Mouse (Mus musculus): ENCODE measurements around the gene Adamts4.
"Not testable (repeated sequence)": the region's sequence is repeated elsewhere in the genome, so short reads cannot be mapped to it uniquely, and the experiment has no call there.

Adamts4 gene

DNA sequence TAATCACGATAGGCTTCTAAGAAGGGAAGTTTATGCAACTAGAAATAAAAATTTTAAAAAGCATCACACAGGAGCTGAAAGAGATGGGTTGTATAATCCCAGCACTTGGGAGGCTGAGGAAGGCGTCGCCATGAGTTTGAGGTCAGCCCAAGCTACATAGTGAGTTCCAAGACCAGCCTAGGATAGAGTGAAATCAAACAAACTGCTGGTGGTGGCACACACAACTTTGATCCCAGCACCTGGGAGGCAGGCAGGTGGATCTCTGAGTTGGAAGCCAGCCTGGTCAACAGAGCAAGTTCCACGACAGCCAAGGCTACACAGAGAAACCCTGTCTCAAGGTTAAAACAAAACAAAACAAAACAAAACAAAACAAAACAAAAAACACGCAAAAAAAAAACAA, 17.9 kb upstream of the Adamts4 start:
- no peak for DNase-seq

DNA sequence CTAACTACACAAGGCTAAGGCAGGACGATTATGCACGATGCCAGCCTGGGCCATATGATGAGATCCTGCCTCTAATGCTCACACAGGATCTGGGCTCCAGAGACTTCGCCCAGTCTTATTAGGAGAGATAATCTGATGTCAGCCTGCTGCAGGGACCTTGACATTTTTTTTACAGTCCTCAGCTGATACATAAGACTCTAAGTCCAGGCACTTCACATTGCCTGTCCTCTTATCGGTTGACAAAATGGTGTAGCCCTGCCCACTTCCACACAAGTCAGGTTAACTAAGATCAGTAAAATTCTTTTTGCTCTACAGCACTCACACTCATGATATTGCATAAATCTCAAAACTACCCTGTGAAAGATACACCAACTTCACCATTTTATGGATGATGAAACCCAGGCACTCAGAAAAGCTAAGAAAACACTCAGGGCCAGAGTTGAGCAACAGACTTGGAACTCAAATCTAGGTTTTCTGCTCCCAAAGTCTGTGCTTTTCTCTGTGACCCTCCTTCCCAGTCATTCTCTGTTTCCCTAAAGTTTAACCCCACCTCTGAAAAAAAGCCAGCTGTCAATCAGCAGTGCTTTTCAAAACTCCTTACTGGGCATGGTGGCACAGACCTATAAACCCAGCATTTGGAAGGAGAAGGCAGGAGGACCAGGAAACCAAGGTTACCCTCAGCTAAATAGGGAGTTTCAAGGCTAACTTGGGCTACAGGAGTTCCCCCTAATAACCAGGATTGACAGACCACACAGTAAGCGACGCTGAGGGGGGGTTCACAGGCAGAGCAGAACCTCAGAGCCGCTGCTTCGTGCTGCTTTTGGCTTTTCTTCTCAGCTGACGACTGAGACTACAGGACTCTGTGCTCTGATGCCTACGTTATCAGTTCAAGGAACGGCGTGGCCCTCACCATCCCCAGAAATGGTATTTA, 17.2 kb upstream of the Adamts4 start:
- no peak for DNase-seq

DNA sequence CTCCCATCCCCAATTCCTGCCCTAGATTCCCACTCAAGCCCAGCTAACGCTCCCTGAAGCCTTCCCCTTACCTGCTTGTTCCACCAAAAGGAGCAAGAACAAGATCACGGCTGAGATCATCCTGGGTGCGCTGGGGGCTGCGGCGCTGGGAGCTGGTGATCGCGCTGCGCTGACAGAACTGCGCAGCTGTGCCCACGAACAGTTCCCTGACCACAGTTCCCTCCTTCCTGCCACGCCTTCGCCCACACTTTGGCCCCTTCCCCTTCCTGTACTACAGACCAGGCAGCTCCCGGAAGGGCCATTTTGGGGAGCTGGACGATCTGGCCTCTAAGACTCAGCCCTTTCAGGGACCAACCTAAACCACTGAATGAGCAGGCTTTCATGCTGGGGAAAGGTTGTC, 16.1 kb upstream of the Adamts4 start, which contains the start of gene Fcer1g:
Gene Fcer1g (minus strand): TSS at position 240 of the 400 bp plus-strand sequence.
- DNase-seq, result no peak

DNA sequence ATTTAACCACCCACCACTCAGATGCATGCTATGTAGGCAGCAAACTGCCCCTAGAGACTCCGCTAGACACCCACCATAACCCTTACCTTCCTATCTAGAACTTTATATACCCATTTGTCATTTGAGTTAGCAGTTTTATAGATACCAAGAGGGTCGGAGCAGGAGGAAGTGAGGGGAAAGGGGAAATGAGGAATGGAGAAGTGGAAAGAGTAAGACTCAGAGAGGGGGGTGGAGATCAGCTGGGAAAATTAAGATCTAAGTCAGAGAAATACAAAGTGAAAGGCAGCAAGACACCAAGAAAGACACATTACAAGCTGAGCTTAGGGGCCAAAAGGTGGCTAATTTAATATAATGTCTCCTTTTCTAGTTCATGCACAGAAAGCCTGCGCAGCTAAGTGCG, 15.7 kb upstream of the Adamts4 start:
- no peak for DNase-seq

DNA sequence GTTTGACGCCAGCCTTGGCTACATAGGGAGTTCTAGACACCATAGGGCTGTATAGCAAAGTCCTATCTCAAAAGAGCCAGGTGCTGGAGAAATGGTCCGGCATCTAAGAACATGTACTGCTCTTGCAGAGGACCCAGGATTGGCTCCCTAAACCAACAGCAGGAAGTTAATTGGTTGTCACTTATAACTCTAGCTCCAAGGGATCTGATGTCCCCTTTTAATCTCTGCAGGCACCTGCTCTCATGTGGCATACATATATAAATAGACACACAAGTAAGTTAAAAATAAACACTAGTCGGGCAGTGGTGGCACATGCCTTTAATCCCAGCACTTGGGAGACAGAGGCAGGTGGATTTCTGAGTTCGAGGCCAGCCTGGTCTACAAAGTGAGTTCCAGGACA, 14.4 kb upstream of the Adamts4 start:
- no peak for DNase-seq

DNA sequence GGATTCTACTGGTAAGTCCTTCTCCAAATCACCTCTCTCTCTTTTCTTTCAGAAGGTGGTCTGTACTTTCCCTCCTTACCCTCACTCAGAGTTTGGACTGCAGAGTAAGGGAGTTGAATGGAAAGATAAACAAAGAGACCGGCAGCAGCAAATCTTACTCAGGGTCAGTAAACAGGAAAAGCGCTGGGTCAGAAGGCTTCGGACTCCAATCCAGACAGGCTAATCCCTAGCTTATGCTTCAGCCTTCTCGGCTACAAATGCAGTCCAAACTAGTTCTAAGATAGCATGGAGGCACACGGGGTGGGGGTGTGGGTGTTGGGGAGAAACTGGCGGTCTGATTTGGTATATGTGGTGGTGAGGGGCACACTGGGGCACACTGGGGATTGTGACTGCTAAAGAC, 12.8 kb upstream of the Adamts4 start:
- no peak for DNase-seq

DNA sequence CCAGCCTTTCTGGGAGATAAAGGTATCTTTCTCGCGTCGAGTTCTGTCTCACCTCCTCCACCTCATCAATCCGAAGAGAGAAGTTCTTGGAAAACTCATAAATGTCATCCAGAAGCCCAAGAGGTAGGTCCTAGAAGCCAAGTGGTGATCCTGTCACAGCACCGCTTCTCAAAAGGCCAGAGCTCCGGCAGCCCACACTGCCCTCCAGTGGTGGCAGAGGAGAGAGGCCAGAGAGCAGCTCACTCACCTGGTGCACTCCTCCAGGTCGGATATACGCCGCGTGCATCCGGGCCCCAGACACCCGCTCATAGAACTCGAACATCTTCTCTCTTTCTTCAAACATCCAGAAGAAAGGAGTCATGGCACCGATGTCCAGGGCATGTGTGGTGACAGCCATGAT, 11.8 kb upstream of the Adamts4 start:
- peak; percentile 42 for DNase-seq

DNA sequence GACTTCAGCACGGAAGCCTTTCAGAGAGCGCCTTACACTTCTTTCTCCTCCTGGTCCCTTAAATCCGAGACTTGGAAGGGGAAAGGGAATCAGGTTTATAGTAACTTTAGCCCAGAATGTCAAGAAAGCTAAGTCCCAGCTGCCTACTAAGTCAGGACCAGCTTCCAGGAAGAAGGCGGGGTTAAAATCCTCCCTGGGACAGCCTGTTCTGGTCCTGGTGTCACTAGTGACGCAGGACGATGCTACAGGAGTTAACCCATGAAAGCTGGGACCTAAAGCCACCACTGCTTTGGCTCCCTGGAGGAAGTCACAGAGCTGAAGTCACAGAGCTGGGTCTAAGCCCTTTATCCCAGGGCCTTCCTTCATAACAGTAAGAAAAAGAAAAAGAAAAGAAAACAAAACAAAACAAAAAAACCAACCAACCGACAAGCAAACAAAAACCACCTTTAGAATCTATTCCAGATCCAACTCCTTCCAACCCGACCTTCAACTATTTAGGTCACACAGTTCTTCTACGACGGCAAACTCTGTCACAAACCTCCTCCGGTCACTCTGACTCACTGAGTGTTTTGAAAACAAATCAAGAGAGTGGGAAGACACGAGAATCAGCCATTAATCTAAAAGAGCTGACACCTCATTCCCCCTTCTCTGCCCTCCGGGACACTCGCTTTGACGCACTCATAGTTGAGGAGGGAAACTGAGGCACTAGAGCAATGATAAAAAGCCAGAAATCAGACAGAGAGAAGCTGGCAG, 10.1 kb upstream of the Adamts4 start:
- no peak for DNase-seq

DNA sequence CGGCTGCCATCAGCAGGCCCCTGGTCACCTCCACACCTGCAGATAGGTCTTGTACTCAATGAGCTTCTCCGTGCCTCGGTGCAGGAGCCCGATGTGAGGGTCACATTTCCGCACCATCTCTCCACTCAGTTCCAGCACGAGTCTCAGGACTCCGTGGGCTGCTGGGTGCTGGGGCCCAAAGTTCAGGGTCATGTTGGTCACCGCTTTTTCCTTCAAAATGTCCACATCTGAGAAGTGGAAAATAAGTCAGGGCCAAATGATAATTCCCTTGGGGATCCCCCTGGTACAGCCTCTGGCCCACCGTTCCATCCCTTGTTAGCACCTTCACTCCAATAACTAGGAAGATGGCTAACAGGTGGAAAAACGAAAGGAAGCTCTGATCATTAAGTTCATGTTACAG, 9.3 kb upstream of the Adamts4 start:
- DNase-seq, result no peak

DNA sequence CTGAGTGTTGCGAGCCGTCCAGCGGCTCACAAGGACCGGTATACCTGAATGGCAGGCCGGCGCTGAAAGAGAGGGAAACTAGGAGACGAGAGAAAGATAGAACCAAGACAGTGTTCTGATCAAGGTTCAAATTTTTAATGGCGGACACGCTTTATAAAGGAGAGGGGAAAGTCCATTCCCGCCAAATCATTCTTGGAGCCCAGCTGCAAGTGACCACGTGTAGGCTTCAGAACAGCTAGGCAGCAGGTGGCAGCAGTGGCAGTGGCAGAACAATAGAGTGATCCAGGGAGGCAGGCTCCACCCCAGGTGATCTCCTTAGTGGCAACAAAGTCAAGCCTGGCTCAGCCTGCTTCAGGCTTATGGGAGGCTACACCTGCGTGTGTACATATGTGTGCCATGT, 8.3 kb upstream of the Adamts4 start:
- DNase-seq, result not testable (repeated sequence)

DNA sequence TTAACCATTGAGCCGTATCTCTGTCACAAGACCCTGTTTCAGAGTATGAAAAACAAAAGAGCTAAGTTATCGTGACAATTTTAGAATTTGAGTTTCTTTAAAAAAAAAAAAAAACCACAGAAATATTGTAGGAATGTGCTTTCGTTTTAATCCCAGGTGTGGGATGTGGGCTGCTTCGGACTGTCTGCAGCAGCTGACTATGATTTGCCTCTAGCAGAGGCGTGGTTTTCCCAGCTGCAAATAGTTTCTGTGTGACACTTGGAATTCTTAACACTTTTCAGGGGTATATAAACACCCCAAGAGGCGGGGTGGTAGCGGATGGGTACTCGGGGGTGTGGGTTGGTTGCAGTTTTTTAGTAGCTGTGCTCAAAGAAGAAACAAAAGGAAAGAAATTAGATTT, 4.9 kb upstream of the Adamts4 start:
- no peak for DNase-seq

DNA sequence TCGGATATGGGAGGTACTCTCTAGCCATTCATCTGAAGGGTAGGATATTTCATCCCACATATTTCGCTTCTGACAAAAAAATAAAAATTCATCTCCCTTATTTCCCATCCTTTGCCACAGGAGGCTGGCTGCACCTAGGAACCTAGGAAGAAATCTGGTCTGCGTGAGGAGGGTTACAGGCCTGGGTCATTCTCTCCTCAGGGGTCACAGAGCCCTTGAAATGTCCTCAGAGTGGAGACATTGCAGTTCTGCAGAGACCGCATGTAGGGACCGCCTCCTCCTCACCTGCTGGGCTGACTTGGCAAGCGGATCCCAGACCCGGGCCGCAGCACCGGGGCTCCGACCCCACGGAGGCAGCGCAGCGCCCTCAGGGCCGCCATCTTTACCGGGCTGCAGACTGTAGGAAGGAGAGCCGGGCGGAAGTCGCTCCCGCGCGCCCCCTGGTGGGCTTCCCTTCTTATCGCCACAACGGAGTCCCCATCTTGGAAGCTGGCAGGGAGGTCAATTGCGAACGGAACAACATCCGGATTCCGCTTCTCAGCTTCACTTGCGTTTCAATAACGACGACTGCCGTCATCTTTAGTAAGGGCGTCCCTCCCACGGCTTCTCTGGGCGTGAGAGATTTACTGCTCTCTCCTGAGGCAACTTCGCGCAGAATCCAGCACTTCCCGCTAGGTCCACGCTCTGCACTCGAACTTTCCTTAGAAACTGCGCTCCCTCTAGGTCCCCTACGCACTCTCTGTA, 3.3 kb upstream of the Adamts4 start:
- DNase-seq, result peak; percentile 99

DNA sequence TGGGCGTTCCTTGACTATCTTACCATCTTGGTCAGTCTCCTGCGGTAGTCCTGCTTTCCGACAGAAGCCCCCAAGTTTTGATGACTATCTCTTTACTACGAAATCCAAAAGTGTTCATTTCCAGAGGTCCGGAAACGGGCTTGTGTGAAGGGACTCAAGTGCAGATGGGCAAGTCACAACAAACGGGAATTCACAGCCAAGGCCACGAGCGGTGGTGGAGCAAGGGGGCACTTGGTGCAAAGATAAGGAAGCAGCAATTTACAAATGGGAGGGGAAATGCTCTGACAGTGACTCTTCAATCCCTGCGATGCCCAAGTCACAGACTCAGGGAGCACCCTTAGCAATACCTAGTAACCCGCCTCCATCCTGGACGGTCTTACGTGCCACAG, 2.8 kb upstream of the Adamts4 start:
- DNase-seq, result no peak

DNA sequence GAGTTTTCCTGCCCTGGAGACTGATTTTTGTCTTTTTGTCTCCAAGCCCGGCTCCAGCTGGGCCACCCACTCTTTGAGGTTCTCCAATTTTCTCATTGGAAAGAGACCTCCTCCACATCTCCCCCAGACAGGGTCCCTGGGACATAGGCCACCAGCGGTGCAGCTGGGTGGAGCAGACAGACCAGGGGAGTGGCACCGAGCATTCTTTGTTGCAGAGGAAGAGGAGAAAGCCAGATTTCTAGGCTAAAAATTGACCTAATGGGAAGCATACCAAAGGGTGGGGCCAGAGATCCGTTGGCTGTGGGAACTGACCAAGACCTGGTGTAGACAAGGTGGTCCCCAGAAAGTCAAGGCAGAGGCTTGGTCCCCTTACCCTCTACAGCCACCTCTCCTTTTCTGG, 2.3 kb upstream of the Adamts4 start:
- no peak for DNase-seq

DNA sequence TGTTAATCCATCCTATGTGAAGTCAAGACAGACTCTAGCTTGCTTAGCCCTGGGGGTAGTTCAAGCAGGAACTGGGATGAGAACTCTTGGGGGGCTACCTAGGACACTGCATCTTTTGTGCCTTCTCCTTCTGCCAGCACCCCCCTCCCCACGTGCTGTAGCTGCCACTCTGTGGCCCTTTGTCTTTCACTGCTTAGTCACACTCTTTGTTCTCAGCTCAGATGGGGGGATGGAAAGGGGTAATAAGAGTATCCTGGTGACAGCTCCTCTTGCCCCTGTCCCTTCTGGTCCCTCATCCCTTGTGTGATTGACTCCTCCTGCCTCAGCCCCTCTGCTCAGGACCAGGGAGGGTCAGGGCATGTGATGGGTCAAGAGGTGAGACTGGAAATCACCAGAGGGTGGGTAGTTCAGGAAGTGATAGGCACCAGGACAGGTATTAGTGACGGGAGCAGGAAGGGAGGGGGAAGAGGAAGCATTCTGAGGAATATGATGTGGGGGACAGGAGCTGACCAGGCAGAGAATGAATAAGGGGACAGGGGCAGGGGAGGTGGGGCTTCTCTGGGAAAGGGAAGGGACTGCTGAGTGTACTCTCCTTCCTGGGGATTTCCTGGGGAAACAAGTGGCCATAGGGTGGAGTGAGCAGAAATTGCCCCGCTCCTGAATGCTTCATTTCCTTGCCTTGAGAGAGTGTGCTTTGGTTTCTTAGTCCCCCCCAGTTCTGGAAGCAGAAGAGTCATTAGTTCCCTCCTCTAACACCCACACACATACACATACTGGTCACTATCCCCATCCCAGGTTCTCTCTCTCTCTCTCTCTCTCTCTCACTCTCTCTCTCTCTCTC, 1.6 kb upstream of the Adamts4 start:
- DNase-seq, result no peak

DNA sequence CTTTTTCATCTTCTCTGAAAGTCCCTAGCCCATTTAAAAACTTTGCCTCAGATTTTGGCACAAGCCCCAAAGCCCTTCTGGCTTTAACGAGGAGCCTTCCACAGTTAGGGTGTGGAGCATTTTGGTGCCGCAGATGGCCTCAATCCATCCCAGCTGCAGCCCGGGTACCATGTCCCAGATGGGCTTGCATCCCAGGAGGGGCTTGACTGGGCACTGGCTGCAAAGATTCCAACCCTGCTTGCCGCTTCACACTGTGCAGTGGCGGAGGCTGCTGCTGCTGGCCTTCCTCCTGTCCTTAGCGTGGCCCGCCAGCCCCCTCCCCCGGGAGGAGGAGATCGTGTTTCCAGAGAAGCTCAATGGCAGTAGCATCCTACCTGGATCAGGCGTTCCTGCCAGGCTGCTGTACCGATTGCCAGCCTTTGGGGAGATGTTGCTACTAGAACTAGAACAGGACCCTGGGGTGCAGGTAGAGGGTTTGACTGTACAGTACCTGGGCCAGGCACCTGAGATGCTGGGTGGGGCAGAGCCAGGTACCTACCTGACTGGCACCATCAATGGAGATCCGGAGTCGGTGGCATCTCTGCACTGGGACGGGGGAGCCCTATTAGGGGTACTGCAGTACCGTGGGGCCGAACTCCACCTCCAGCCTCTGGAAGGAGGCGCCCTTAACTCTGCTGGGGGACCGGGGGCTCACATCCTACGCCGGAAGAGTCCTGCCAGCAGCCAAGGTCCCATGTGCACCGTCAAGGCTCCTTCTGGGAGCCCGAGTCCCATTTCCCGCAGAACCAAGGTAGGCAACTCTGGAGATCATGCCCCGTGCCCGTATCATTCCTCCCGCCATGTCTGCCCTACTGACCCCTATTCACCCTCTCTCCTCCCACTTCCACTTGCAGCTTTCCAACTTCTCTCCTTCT, 716 bp downstream of the Adamts4 start, which contains the start of gene Ndufs2:
Gene Ndufs2 (minus strand): TSS at position 709 of the 914 bp plus-strand sequence.
- peak; percentile 33 for DNase-seq

DNA sequence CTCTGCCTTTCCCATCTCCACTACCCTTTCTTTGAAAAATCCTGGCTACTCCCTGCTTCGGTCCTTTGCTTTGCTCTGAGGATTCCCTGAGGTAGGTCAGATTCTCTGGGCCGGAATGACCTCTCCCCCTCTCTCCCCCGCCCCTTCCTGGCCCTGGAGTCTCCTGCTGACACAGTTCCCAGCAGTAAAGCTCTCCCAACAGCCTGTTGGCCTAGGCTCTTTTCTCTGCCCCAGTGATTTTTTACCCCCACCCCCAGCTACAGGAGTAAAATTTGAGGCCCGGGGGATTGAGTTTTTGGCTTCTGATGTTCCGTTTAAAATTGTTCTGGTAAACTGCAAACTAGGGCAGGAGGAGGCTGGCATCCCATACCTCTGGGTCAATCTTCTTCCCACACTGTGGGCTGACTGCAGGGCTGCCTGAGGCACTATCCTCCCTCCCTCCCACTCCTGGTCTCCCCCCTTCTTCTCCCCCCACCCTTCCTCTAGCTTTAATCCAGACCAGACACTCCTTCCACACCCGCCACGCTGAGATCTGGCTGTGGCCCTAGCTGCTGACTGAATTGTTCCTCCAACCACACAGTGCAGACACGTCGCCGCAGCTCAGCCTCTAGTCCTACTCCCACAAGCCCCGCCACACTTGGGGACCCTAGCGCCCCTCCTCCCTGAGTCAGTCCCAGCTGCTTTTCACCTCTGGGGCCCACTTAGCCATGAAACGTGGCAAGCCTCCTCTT, 1.5 kb downstream of the Adamts4 start:
- DNase-seq, result no peak

DNA sequence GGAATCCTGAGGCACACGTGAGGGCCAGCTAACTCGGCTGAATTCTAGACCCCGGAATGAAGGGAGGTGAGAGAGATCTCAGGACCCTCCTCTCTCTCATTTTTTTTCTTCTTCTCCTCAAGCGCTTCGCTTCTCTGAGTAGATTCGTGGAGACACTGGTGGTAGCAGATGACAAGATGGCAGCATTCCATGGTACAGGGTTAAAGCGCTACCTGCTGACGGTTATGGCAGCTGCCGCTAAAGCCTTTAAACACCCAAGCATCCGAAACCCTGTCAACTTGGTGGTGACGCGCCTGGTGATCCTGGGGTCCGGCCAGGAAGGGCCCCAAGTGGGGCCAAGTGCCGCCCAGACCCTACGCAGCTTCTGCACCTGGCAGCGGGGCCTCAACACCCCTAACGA, 2.2 kb downstream of the Adamts4 start:
- no peak for DNase-seq

DNA sequence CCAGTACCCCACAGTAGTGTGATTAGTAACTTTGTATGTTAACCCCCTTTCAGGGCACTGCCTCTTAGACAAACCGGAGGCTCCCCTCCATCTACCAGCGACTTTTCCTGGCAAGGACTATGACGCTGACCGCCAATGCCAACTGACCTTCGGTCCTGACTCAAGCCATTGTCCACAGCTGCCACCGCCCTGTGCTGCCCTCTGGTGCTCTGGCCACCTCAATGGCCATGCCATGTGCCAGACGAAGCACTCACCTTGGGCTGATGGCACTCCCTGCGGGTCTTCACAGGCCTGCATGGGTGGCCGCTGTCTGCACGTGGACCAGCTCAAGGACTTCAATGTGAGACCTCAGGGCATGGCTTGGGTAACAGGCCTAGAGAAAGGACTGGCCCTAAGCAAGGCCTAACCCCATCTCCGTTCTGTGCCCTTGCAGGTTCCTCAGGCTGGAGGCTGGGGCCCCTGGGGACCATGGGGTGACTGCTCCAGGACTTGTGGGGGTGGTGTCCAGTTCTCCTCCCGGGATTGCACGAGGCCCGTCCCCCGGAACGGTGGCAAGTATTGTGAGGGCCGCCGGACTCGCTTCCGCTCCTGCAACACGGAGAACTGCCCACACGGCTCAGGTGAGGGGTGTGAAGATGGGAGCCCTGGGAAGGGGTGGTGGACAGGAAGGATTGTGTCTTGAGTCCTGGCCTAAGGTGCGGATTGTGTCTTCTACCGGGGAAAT, 6.0 kb downstream of the Adamts4 start:
- DNase-seq, result no peak
